Mouse (Mus musculus): ENCODE results near the gene Gamt.

GRCm38 (mm10) chr10:80250059-80250458, 10.8 kb downstream of the Gamt start:
- no peak for TF ChIP-seq CTCF (IDR thresholded peaks at IDR 0.05; ENCODE audit: low read depth, low read length)
- TF ChIP-seq POLR2A (IDR thresholded peaks at IDR 0.05; ENCODE audit: extremely low read depth, insufficient read depth, low read length), result no peak

Data from liver, adult 2 months (tissue).